Mouse (Mus musculus) ovary, adult 2 months (tissue): ENCODE data around the gene B3gat2. TPM values are rescaled to one million over a fixed set of nuclear protein-coding genes. Genes with fewer than 3 reads are reported as not detected.

Experiments used
- polyA plus RNA-seq: library from polyadenylated mRNA; depleted of rRNA; stranded (reverse); fragments of >200 nt; gene quantifications from 2 replicates; pipeline ENCODE4 v1.2.3, GENCODE M21; 2012; rRNA removed

B3gat2 gene
- 0.32 and 0.71 TPM in 2 replicates for polyA plus RNA-seq

GRCm38 (mm10) chr1:23761502-23762135 lies at the start of gene B3gat2:
B3gat2 (plus strand) TSS chr1:23761753.

Other genes starting within 250 kb of the B3gat2 start
- gene Smap1, start 160.6 kb downstream of the B3gat2 start, polyA plus RNA-seq, result 27.9 and 33.9 TPM in 2 replicates
- 2.3 and 3.9 TPM in 2 replicates for gene Sdhaf4, start 243.9 kb downstream of the B3gat2 start, polyA plus RNA-seq